Mouse (Mus musculus) monocyte, adult 2 months (primary cell): ENCODE data around the gene Olfr119.
"Not testable (repeated sequence)": the region's sequence is repeated elsewhere in the genome, so short reads cannot be mapped to it uniquely, and the experiment has no call there.

Experiments used
- DNase-seq, 2 experiments: peaks; one replicate each; pipeline ENCODE4 v3.0.0; 2022; ENCODE audit warnings: low spot score in 2 of 2, low read depth in 1 of 2

The Olfr119 gene

GRCm38 (mm10) chr17:37696264-37696663 lies at the start of gene Olfr119:
Gene Olfr119 (plus strand): TSS chr17:37696564.
- not testable (repeated sequence) for DNase-seq

DNA sequence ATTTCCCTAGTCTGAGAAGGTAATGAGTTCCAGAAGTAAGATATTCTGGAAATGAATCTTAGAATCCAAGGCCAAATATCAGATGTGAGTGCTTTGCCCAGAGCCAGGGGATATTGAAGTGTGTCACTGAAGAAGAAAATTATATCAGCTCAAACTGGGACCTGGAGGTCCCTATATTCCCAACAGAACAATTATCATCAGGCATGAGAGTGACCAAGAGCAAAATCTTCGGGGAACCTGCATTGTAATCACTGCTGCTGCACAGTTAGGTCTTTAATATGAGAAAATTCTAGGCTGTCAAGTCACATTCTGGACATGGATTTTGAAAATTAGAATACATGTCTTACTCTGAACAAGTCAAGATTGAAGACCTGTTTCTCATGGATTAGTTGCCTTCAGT lies 32.7 kb upstream of the Olfr119 start, which contains the start of gene Olfr117:
TSS of gene Olfr117 (minus strand) at position 101 of the 400 bp plus-strand sequence.
- DNase-seq = no peak

GRCm38 (mm10) chr17:37666688-37667087 lies 29.7 kb upstream of the Olfr119 start, which contains the start of gene Olfr118:
Gene Olfr118 (plus strand): TSS chr17:37666988.
- DNase-seq = no peak

DNA sequence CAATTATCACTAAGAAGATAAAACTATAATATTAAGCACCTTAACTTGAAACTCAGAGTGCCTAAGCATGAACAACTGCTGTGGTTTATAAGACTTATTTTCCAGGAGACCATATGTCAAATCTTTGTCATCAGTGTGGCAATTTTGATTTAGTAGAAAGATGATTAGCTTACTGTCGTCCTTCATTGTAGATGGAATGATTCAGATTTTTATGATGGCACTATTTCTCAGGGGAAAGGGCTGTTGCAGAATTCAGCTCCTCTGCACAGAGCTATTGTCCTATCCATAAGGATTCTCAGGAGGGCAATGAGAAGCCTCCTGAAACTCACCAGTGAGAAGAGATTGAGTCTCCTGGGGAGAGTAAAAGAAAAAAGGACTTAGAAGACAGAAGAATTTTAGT lies 25.1 kb downstream of the Olfr119 start, which contains the start of gene Olfr120:
TSS of gene Olfr120 (plus strand) at position 301 of the 400 bp plus-strand sequence.
- no peak for DNase-seq

DNA sequence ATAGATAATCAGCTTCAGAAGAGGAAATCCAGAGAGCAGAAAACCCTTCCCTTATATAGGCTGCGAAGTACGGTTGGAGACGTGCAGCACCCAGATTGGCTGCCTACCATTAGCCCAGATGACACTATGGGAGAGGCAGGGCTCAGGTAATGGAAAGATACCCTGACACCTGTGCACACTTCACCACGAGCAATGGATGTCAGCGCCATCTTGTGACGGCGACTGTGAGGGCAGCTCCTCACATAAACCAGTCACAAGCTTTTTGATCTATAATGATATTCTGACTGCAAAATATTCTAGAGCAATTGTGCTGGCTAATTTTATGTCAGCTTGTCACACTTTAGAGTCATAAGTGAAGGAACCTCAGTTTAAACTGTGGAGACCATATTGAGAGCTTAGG lies 41.7 kb downstream of the Olfr119 start:
- no peak for DNase-seq
